Mouse (Mus musculus): ENCODE data around the gene Snap91. TPM values are rescaled to one million over a fixed set of nuclear protein-coding genes. Genes with fewer than 3 reads are reported as not detected.

Snap91 gene
- polyA plus RNA-seq, 1 experiment from 2014 or later: 4.9 TPM

DNA sequence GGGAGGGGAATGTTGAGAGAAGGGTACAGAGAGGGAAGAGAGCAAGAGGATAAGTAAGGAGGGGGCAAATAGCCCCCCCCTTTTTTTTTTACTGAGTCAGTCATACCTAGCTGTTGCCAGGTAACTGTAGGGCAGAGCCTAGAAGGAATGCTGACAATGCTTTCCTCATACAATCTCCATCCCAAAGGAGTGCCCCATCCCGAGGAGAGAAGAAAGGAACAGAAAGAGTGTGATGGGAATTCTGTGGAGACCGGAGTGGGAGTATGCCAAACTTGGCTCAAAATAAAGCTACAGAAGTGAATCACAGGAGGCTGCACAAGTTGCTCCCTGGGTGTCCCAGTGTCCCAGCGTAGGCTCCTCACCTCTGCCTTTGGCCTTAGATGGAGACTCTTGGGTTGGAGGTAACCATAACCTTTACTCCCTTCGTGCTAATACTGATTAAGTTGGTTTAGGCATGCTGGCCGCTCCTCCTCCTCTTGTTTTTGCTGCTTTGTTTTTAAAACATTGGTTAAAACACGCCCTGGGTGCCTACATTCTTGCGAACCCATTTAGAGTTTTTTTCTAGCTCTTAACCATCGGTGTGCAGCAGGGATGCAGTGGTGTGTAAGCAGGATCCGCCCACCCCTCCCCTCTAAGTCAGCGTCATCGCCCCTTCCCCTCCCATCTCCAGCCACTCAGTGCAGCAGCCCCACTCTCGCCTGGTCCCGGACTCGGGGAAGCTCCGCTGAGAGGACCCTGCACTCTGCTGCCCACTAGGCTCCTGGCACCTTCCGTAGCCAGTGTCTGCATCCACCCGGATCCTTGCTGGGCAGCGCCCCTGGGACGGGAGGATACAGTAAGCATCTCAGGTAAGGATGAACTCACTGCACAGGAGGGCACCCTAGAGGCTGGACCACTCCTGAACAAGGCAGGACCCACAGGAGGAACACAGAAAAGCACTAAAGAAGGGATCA, 137.2 kb downstream of the Snap91 start, which contains the start of gene Prss35:
Gene Prss35, plus strand, starts transcription at position 691 of the 953 bp plus-strand sequence.
- H3K36me3 ChIP-seq (ENCODE audit: control insufficient read depth, insufficient read depth, low read length): no peaks in the 10 kb centered on the region
- H3K4me2 ChIP-seq (ENCODE audit: low read depth, low read length): peak within 1 kb of the TSS; percentile 55
- no peaks in the 10 kb centered on the region for H3K27me3 ChIP-seq (ENCODE audit: control insufficient read depth, insufficient read depth, low read length)
- no peaks in the 10 kb centered on the region for H3K9me3 ChIP-seq (replicated peaks; ENCODE audit: control insufficient read depth, low read length)
- H3K9ac ChIP-seq (ENCODE audit: low read length): peak within 1 kb of the TSS; percentile 69
- H3K4me3 ChIP-seq (replicated peaks; ENCODE audit: low read length): peak within 1 kb of the TSS; percentile 44
- 4% methylated on average over 19 of the region's 19 CpGs for WGBS
- H3K27ac ChIP-seq (ENCODE audit: low read length): no peak within 1 kb of the TSS
- peak; percentile 65; the same call in 1 of the 2 replicates for ATAC-seq (ENCODE audit: insufficient read depth, low FRiP score)
- peaks cover 12% of the 10 kb centered on the region for H3K4me1 ChIP-seq (ENCODE audit: control insufficient read depth, insufficient read depth, low read length)

- Histone ChIP-seq H3K4me2 (ENCODE audit: low read depth, low read length) (no peak overlapping the region), H3K4me1 (ENCODE audit: control insufficient read depth, insufficient read depth, low read length) (peaks cover 15% of the 10 kb centered on the region), H3K9me3 (replicated peaks; ENCODE audit: control insufficient read depth, low read length) (no peaks in the 10 kb centered on the region), H3K36me3 (ENCODE audit: control insufficient read depth, insufficient read depth, low read length) (no peaks in the 10 kb centered on the region), H3K27ac (ENCODE audit: low read length) (no peak overlapping the region), H3K27me3 (ENCODE audit: control insufficient read depth, insufficient read depth, low read length) (no peaks in the 10 kb centered on the region), H3K9ac (ENCODE audit: low read length) (no peak overlapping the region), H3K4me3 (replicated peaks; ENCODE audit: low read length) (no peak overlapping the region)
- ATAC-seq (ENCODE audit: insufficient read depth, low FRiP score): no peak
- 46% methylated on average over 3 of the region's 3 CpGs for WGBS
Measured at GRCm38 (mm10) chr9:86739971-86740370, 140.5 kb downstream of the Snap91 start.

DNA sequence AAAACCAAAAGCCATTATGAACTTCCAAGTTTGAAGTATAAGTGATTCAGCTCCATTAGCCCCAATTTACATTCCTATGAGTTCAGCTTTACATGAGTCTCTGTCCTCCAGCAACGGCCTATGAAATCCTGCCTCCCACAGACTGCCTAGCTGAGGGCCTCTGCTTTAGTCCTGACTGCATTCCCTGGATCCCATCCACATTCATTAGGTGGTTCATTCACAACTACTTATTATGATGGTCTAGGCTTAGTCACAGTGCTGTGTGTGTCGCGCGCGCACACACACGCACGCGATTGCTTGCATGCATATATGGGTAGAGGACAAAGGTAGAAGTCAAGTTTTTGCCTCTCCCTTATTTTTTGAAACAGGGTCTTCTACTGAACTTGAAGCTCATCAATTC, 141.7 kb downstream of the Snap91 start:
- no peak for ATAC-seq (ENCODE audit: insufficient read depth, low FRiP score)
- Histone ChIP-seq H3K27me3 (ENCODE audit: control insufficient read depth, insufficient read depth, low read length) (no peaks in the 10 kb centered on the region), H3K27ac (ENCODE audit: low read length) (no peak overlapping the region), H3K4me2 (ENCODE audit: low read depth, low read length) (no peak overlapping the region), H3K9me3 (replicated peaks; ENCODE audit: control insufficient read depth, low read length) (no peaks in the 10 kb centered on the region), H3K4me3 (replicated peaks; ENCODE audit: low read length) (no peak overlapping the region), H3K9ac (ENCODE audit: low read length) (no peak overlapping the region), H3K4me1 (ENCODE audit: control insufficient read depth, insufficient read depth, low read length) (peaks cover 12% of the 10 kb centered on the region), H3K36me3 (ENCODE audit: control insufficient read depth, insufficient read depth, low read length) (no peaks in the 10 kb centered on the region)
- WGBS: 94% methylated on average over 8 of the region's 8 CpGs

DNA sequence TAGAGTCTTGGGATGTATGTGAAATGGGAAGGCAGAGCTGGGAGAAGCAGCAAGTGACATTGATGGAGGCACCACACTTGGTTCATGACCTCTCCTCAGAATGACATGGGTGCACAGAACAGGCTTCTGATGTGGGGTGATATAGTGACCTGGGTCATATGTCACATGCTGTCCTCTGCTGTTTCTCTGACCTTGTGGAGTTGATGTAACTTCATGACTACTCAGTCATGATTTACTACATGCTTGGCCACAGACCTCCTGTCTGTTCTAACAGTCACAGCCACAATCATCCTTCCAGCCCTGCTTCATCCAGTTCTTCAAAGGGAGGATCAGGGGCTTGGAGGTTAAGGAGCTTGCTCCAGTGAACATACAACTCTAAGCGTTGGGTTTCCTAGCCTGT, 142.4 kb downstream of the Snap91 start:
- no peak overlapping the region for H3K27ac ChIP-seq (ENCODE audit: low read length)
- no peak overlapping the region for H3K4me3 ChIP-seq (replicated peaks; ENCODE audit: low read length)
- WGBS: 80% methylated on average over 1 of the region's 1 CpGs
- H3K36me3 ChIP-seq (ENCODE audit: control insufficient read depth, insufficient read depth, low read length): no peaks in the 10 kb centered on the region
- H3K27me3 ChIP-seq (ENCODE audit: control insufficient read depth, insufficient read depth, low read length): no peaks in the 10 kb centered on the region
- peaks cover 5% of the 10 kb centered on the region for H3K4me1 ChIP-seq (ENCODE audit: control insufficient read depth, insufficient read depth, low read length)
- ATAC-seq (ENCODE audit: insufficient read depth, low FRiP score): no peak
- no peaks in the 10 kb centered on the region for H3K9me3 ChIP-seq (replicated peaks; ENCODE audit: control insufficient read depth, low read length)
- H3K9ac ChIP-seq (ENCODE audit: low read length): no peak overlapping the region
- no peak overlapping the region for H3K4me2 ChIP-seq (ENCODE audit: low read depth, low read length)

- Histone ChIP-seq H3K9ac (ENCODE audit: low read length) (no peak overlapping the region), H3K4me1 (ENCODE audit: control insufficient read depth, insufficient read depth, low read length) (peaks cover 2% of the 10 kb centered on the region; the same call in 1 of the 2 replicates), H3K4me3 (replicated peaks; ENCODE audit: low read length) (no peak overlapping the region), H3K36me3 (ENCODE audit: control insufficient read depth, insufficient read depth, low read length) (no peaks in the 10 kb centered on the region), H3K27ac (ENCODE audit: low read length) (no peak overlapping the region), H3K27me3 (ENCODE audit: control insufficient read depth, insufficient read depth, low read length) (no peaks in the 10 kb centered on the region), H3K9me3 (replicated peaks; ENCODE audit: control insufficient read depth, low read length) (no peaks in the 10 kb centered on the region), H3K4me2 (ENCODE audit: low read depth, low read length) (no peak overlapping the region)
- 73% methylated on average over 4 of the region's 4 CpGs for WGBS
- no peak for ATAC-seq (ENCODE audit: insufficient read depth, low FRiP score)
Measured at GRCm38 (mm10) chr9:86736991-86737390, 143.5 kb downstream of the Snap91 start.

- H3K9me3 ChIP-seq (replicated peaks; ENCODE audit: control insufficient read depth, low read length): no peaks in the 10 kb centered on the region
- H3K4me1 ChIP-seq (ENCODE audit: control insufficient read depth, insufficient read depth, low read length): peaks cover 2% of the 10 kb centered on the region; the same call in 1 of the 2 replicates
- no peak overlapping the region for H3K4me2 ChIP-seq (ENCODE audit: low read depth, low read length)
- no peak overlapping the region; the same call in 1 of the 2 replicates for H3K27ac ChIP-seq (ENCODE audit: low read length)
- H3K27me3 ChIP-seq (ENCODE audit: control insufficient read depth, insufficient read depth, low read length): no peaks in the 10 kb centered on the region
- ATAC-seq (ENCODE audit: insufficient read depth, low FRiP score): no peak
- H3K36me3 ChIP-seq (ENCODE audit: control insufficient read depth, insufficient read depth, low read length): no peaks in the 10 kb centered on the region
- no peak overlapping the region for H3K9ac ChIP-seq (ENCODE audit: low read length)
- no peak overlapping the region for H3K4me3 ChIP-seq (replicated peaks; ENCODE audit: low read length)
- 51% methylated on average over 9 of the region's 9 CpGs for WGBS
Measured at GRCm38 (mm10) chr9:86734795-86735194, 145.7 kb downstream of the Snap91 start.

DNA sequence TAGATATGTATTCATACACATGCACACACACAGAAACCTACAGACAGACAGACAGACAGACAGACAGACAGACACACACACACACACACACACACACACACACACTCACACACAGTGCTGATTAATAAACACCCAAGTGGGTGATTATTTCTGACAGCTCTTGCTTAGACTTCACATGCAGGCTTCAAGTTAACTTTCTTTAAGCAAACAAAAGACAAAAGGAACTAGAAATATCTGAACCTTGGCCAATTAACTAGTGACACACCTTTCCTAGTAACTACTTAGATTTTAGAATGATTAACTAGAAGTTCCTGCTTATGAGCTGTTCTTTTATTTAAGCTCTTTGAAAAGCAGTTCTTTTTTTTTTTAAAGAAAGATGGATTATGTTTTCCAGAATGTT, 146.1 kb downstream of the Snap91 start:
- Histone ChIP-seq H3K4me2 (ENCODE audit: low read depth, low read length) (no peak overlapping the region), H3K27me3 (ENCODE audit: control insufficient read depth, insufficient read depth, low read length) (no peaks in the 10 kb centered on the region), H3K4me3 (replicated peaks; ENCODE audit: low read length) (no peak overlapping the region), H3K36me3 (ENCODE audit: control insufficient read depth, insufficient read depth, low read length) (no peaks in the 10 kb centered on the region), H3K4me1 (ENCODE audit: control insufficient read depth, insufficient read depth, low read length) (peaks cover 2% of the 10 kb centered on the region; the same call in 1 of the 2 replicates), H3K27ac (ENCODE audit: low read length) (no peak overlapping the region), H3K9ac (ENCODE audit: low read length) (no peak overlapping the region), H3K9me3 (replicated peaks; ENCODE audit: control insufficient read depth, low read length) (no peaks in the 10 kb centered on the region)
- 0 out of 2 replicates have a peak, but pooled peaks have one; percentile 25 for ATAC-seq (ENCODE audit: insufficient read depth, low FRiP score)

- Histone ChIP-seq H3K36me3 (ENCODE audit: control insufficient read depth, insufficient read depth, low read length) (no peaks in the 10 kb centered on the region), H3K27ac (ENCODE audit: low read length) (no peak overlapping the region), H3K4me1 (ENCODE audit: control insufficient read depth, insufficient read depth, low read length) (peaks cover 9% of the 10 kb centered on the region; the same call in 1 of the 2 replicates), H3K27me3 (ENCODE audit: control insufficient read depth, insufficient read depth, low read length) (no peaks in the 10 kb centered on the region), H3K4me3 (replicated peaks; ENCODE audit: low read length) (no peak overlapping the region), H3K9me3 (replicated peaks; ENCODE audit: control insufficient read depth, low read length) (no peaks in the 10 kb centered on the region), H3K9ac (ENCODE audit: low read length) (no peak overlapping the region), H3K4me2 (ENCODE audit: low read depth, low read length) (no peak overlapping the region)
- ATAC-seq (ENCODE audit: insufficient read depth, low FRiP score): no peak
- WGBS: 88% methylated on average over 3 of the region's 3 CpGs
Measured at GRCm38 (mm10) chr9:86729811-86730210, 150.6 kb downstream of the Snap91 start.

- Histone ChIP-seq H3K4me3 (replicated peaks; ENCODE audit: low read length) (no peak overlapping the region), H3K27me3 (ENCODE audit: control insufficient read depth, insufficient read depth, low read length) (no peaks in the 10 kb centered on the region), H3K9ac (ENCODE audit: low read length) (no peak overlapping the region), H3K4me2 (ENCODE audit: low read depth, low read length) (no peak overlapping the region), H3K36me3 (ENCODE audit: control insufficient read depth, insufficient read depth, low read length) (no peaks in the 10 kb centered on the region), H3K9me3 (replicated peaks; ENCODE audit: control insufficient read depth, low read length) (no peaks in the 10 kb centered on the region), H3K27ac (ENCODE audit: low read length) (no peak overlapping the region), H3K4me1 (ENCODE audit: control insufficient read depth, insufficient read depth, low read length) (peaks cover 9% of the 10 kb centered on the region; the same call in 1 of the 2 replicates)
- ATAC-seq (ENCODE audit: insufficient read depth, low FRiP score): no peak
- 55% methylated on average over 1 of the region's 1 CpGs for WGBS
Measured at GRCm38 (mm10) chr9:86729084-86729483, 151.4 kb downstream of the Snap91 start.

All from stomach, embryonic 16.5 days (tissue).